In the genomic region with DNA sequence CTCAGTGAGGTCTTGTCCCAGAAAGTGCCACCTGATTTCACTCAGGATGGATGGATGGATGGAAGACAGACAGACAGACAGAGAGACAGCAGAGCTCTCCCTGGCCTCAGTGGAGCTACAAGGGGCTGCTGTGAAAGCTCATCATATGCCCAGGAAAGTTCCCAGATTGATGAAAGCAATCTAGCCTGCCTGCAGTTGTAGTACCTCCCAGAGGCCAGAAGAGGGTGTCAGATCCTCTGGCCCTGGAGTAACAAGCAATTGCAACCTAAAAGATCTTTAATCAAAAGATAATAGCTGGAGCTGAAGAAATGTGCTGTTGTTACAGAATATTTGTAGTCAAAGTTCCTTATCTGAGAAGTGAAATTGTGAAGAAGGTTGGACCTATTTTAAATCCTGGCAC, we compare ENCODE assay signal across 9 mouse cellular contexts. TPM values are rescaled to one million over a fixed set of nuclear protein-coding genes. Genes with fewer than 3 reads are reported as not detected.
A peak's percentile ranks its signal among the peaks of the same experiment; 100 is the strongest.
DNase-seq lines count a peak whose midpoint lies in the region; ATAC-seq and TF ChIP-seq lines count a peak whose summit lies in the region.
"Had no signal": no experiment of that assay in that cellular context is flagged by ENCODE, and none has a peak within 500 bp of the region (broad histone marks: within the 10 kb centered on the region; RNA-seq: fewer than 3 reads in every experiment).

No protein-coding gene starts in this region.

- peak; percentile 74 for DNase-seq in heart, adult 11 months
- no peak for DNase-seq in heart, adult 9 months (ENCODE audit: low spot score in 2 of 2)
- DNase-seq in testis, postnatal 10 days (ENCODE audit: low spot score): no peak
- no peak for DNase-seq in lung, adult 2 months
- no peak for DNase-seq in ovary, postnatal 36 days (ENCODE audit: low spot score)

- TF ChIP-seq POLR2A in testis, adult 2 months (IDR thresholded peaks at IDR 0.05; ENCODE audit: control insufficient read depth, low read depth, low read length): no peak
- no peak for TF ChIP-seq POLR2A in lung, adult 2 months (IDR thresholded peaks at IDR 0.05; ENCODE audit: borderline replicate concordance, extremely low read depth, low read depth, low read length)

- no peaks in the 10 kb centered on the region for H3K9me3 ChIP-seq in intestine, embryonic 16.5 days (ENCODE audit: control insufficient read depth, low read length)
- H3K9me3 ChIP-seq: neural tube, embryonic 12.5 days had no signal

- H3K4me3 ChIP-seq in testis, adult 2 months (ENCODE audit: control insufficient read depth, low read depth, low read length): no peak overlapping the region
- no peak overlapping the region for H3K4me3 ChIP-seq in lung, adult 2 months (replicated peaks; ENCODE audit: extremely low read depth, low read depth, low read length)
- no peak overlapping the region for H3K4me3 ChIP-seq in intestine, embryonic 16.5 days (ENCODE audit: low read length)
- H3K4me3 ChIP-seq: neural tube, embryonic 12.5 days had no signal

- no peak overlapping the region for H3K4me2 ChIP-seq in intestine, embryonic 16.5 days (ENCODE audit: low read depth, low read length)
- H3K4me2 ChIP-seq: neural tube, embryonic 12.5 days had no signal

- TF ChIP-seq CTCF in testis, adult 2 months (IDR thresholded peaks at IDR 0.05; ENCODE audit: control insufficient read depth, insufficient read depth, insufficient replicate concordance, low read depth, low read length): peak; percentile 35; the same call in 1 of the 2 replicates
- peak; percentile 68 for TF ChIP-seq CTCF in lung, adult 2 months (IDR thresholded peaks at IDR 0.05; ENCODE audit: insufficient read depth, low read length)

- H3K36me3 ChIP-seq in testis, adult 2 months (ENCODE audit: control insufficient read depth, insufficient read depth, low read length): peaks cover 3% of the 10 kb centered on the region
- H3K36me3 ChIP-seq in intestine, embryonic 16.5 days (ENCODE audit: control insufficient read depth, insufficient read depth, low read length): peaks cover 7% of the 10 kb centered on the region

- 0 out of 2 replicates have a peak, but pooled peaks have one; percentile 61 for ATAC-seq in common myeloid progenitor, adult 5-6 weeks (replicated peaks; ENCODE audit: low read depth, poor library complexity, severe bottlenecking)
- no peak for ATAC-seq in intestine, embryonic 16.5 days

- H3K9ac ChIP-seq in intestine, embryonic 16.5 days (ENCODE audit: low read depth, low read length): no peak overlapping the region
- H3K9ac ChIP-seq: neural tube, embryonic 12.5 days had no signal

- H3K4me1 ChIP-seq in testis, adult 2 months (ENCODE audit: control insufficient read depth, insufficient read depth, low read length): no peaks in the 10 kb centered on the region
- H3K4me1 ChIP-seq in lung, adult 2 months (ENCODE audit: control insufficient read depth, insufficient read depth, low read length): peaks cover 11% of the 10 kb centered on the region; the same call in 1 of the 2 replicates
- H3K4me1 ChIP-seq in intestine, embryonic 16.5 days (ENCODE audit: control insufficient read depth, insufficient read depth, low read length): no peaks in the 10 kb centered on the region; the same call in 1 of the 2 replicates
- H3K4me1 ChIP-seq: neural tube, embryonic 12.5 days had no signal

- no peak overlapping the region for H3K27ac ChIP-seq in testis, adult 2 months (ENCODE audit: control insufficient read depth, insufficient read depth, low read depth, low read length)
- no peak overlapping the region for H3K27ac ChIP-seq in intestine, embryonic 16.5 days (ENCODE audit: low read length)
- H3K27ac ChIP-seq: neural tube, embryonic 12.5 days had no signal

- H3K27me3 ChIP-seq in testis, adult 2 months (ENCODE audit: control insufficient read depth, insufficient read depth, low read length): no peaks in the 10 kb centered on the region
- no peaks in the 10 kb centered on the region for H3K27me3 ChIP-seq in intestine, embryonic 16.5 days (replicated peaks; ENCODE audit: control insufficient read depth, insufficient read depth, low read length)
- H3K27me3 ChIP-seq: neural tube, embryonic 12.5 days had no signal

RNA-seq across cellular contexts. Expression of gene Aifm3, which starts 15.3 kb away (rescaled TPM):
- 3.5 and 4.6 TPM in 2 replicates for polyA plus RNA-seq in testis, adult 2 months (2012; rRNA removed)
- total RNA-seq in common myeloid progenitor, adult 5-6 weeks (2017): not detected in 2 replicates
- 2.5 and 2.6 TPM in 2 replicates for polyA plus RNA-seq in lung, adult 2 months (2012; rRNA removed)
- polyA plus RNA-seq in intestine, embryonic 16.5 days (2015; fragmentation: Nextera tagmentation; extraction: Ambion mirVana): 8.9 and 9.7 TPM in 2 replicates

RNA-seq across cellular contexts. Expression of gene Crkl, which starts 22.3 kb away (rescaled TPM):
- polyA plus RNA-seq in testis, adult 2 months (2012; rRNA removed): 12.1 and 15.5 TPM in 2 replicates
- total RNA-seq in common myeloid progenitor, adult 5-6 weeks (2017): 29.0 and 29.2 TPM in 2 replicates
- 56.5 and 63.3 TPM in 2 replicates for polyA plus RNA-seq in lung, adult 2 months (2012; rRNA removed)
- 42.7 and 42.9 TPM in 2 replicates for polyA plus RNA-seq in intestine, embryonic 16.5 days (2015; fragmentation: Nextera tagmentation; extraction: Ambion mirVana)

RNA-seq across cellular contexts. Expression of gene Lztr1, which starts 34.4 kb away (rescaled TPM):
- 55.8 and 57.5 TPM in 2 replicates for polyA plus RNA-seq in testis, adult 2 months (2012; rRNA removed)
- 30.8 and 40.3 TPM in 2 replicates for total RNA-seq in common myeloid progenitor, adult 5-6 weeks (2017)
- 243 and 247 TPM in 2 replicates for polyA plus RNA-seq in lung, adult 2 months (2012; rRNA removed)
- polyA plus RNA-seq in intestine, embryonic 16.5 days (2015; fragmentation: Nextera tagmentation; extraction: Ambion mirVana): 96.8 and 128 TPM in 2 replicates

RNA-seq across cellular contexts. Expression of gene Thap7, which starts 56.8 kb away (rescaled TPM):
- polyA plus RNA-seq in testis, adult 2 months (2012; rRNA removed): 154 and 171 TPM in 2 replicates
- total RNA-seq in common myeloid progenitor, adult 5-6 weeks (2017): 38.5 and 46.1 TPM in 2 replicates
- 87.3 and 90.4 TPM in 2 replicates for polyA plus RNA-seq in lung, adult 2 months (2012; rRNA removed)
- 59.3 and 61.4 TPM in 2 replicates for polyA plus RNA-seq in intestine, embryonic 16.5 days (2015; fragmentation: Nextera tagmentation; extraction: Ambion mirVana)
